Mouse (Mus musculus): ENCODE measurements around the gene Pecam1. TPM values are rescaled to one million over a fixed set of nuclear protein-coding genes. Genes with fewer than 3 reads are reported as not detected.

Gene Pecam1
- total RNA-seq, 2 experiments from 2014 or later, result 71.1 to 90.8 TPM

DNA sequence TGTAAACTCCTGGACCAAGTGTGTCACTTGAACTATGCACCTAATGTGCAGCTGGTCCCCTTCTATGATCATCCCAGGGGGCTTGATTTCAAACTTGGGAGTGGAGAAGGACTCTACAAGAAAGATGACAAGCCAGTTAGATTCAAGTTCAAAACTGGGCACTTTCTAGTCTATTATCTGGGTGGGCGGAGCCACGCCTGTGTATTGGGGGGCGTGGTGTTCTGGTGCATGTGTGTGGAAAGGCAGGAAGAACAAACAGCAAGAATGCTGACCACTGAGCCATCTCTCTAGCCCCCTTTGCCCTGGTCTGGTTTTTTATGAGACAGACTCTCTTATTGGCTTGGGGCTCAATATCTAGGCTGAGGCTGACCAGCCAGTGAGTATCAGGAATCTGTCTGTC lies 54.5 kb downstream of the Pecam1 start:
- DNase-seq, result no peak

GRCm38 (mm10) chr11:106692890-106693289 lies 57.5 kb downstream of the Pecam1 start:
- DNase-seq, result no peak

- no peak for DNase-seq
Measured at GRCm38 (mm10) chr11:106688375-106688774, 62.1 kb downstream of the Pecam1 start.

GRCm38 (mm10) chr11:106687293-106687692 lies 63.1 kb downstream of the Pecam1 start:
- no peak for DNase-seq

DNA sequence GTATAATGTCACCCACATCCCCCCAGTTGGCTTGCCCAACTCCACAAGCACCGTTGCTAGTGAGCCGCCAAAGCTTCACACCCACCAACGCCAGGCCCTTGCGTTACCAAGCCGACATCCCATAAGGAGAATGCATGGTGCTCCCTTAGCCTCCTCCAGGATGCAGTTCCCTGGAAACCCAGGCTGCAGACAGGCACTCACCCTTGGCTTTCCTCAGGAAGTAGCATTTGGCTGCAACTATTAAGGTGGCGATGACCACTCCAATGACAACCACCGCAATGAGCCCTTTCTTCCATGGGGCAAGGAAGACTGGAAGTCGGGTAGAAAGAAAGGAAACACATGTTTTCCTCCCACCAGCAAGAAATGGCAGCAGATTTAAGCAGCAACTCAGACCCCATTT lies 66.4 kb downstream of the Pecam1 start:
- DNase-seq, result no peak

- DNase-seq, result peak in 1 of 2 experiments; percentile 38
Measured at GRCm38 (mm10) chr11:106683345-106683744, 67.1 kb downstream of the Pecam1 start.

DNA sequence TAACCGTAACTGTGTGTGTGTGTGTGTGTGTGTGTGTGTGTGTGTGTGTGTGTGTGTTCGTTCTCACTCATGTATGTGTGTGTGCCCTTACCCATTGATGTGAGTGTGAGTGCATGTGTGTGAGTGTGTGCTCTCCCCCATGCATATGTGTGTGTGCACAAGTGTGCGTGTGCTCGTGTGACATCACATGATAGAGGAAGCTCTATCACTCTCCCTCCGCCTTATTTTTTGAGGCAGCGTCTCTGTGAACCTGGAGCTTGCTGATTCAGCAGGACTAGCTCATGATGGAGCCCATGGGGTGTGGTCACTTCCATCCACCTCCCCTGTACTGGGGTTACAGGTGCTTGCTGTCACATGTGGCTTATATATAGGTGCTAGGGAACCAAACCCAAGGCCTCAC lies 69.3 kb downstream of the Pecam1 start:
- no peak for DNase-seq

DNA sequence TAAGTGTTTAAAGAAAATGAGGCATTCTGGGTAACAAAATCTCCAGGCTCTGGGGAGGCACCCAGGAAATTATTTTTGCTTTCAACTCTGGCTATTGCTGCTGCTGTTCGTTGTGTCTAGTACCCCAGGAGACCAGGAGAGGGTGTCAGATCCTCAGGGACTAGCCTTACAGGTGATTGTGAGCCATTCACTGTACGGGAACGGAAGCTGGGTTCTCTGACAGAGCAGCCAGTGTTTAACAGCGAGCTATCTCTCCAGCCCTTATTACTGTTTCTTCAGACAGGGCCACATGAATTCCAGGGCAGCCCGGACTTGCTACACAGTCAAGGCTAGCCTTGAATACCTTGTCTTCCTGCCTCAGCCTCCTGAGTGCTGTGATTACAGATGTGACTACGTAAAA lies 70.6 kb downstream of the Pecam1 start:
- DNase-seq, result peak in 1 of 2 experiments; percentile 41

- DNase-seq, result peak; percentile 93 to 94
Measured at GRCm38 (mm10) chr11:106677910-106678591, 72.4 kb downstream of the Pecam1 start.

- DNase-seq, result no peak
Measured at GRCm38 (mm10) chr11:106677331-106677730, 73.1 kb downstream of the Pecam1 start.

GRCm38 (mm10) chr11:106675875-106676274 lies 74.6 kb downstream of the Pecam1 start:
- no peak for DNase-seq

GRCm38 (mm10) chr11:106675201-106675726 lies 75.2 kb downstream of the Pecam1 start:
- peak; percentile 40 to 61 for DNase-seq

DNA sequence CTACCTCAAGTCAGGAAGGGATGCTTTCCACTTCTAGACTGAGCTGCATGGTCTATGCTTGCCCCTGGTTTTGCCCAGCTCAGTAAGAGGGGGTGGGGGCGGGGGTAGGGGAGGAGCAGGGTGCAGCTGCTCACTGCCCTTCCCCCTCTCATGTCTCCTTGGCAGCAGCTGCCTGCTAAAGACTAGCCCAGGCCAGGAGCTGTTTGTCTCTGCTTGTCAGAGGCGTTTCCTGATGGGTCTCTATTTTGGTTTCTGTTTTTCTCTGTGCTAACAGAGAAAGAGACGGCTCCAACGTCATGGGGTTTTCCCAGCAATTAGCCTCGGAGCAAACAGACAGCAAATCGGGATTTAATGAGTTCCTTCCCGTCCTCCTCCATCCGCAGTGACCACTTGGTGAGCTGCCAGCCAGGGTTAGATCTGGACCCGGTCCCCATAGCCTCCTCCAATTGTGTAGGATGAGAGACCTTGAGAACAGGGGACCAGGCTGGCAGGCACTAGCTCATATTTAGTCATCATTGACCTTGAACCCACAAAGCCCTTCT lies 75.7 kb downstream of the Pecam1 start:
- DNase-seq, result peak; percentile 76 to 87

DNA sequence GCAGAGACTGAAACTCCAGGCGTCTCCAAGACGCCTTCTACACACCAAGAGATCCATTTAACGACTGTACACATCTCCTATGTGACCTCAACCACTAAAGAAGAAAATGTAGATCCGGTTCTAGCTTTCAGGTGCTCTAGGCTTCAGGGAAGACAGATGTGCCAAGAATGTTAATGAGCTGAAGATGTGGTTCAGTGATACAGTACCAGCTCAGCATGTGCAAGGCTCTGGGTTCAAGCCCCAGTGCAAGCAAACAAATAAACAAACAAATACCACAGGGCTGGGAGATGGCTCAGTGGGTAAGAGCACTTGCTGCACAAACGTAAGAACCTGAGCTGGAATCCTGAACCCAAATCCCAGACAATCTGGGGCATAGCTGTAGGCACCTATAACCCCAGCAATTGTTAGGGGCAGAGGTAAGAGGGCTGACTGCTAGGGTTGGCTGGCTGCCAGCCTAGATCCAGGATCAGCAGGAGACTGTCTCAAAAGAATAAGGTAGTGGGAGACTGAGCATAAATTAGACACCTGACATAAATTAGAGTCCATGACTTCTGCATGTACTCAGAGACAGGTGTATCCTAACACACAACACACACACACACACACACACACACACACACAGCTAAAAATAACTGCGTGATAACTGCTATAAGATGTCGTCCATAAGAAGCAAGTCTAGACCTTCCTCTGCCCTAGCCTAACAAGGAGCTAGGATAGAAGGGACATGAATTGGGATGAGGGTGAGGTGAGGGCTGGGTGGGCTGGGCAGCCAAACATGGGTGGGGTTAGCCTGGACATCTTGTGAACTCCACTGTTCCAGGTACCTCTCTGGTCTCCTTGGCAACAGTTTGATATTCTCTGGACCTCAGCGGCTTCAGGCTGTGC lies 76.5 kb downstream of the Pecam1 start:
- peak in 1 of 2 experiments; percentile 33 for DNase-seq

GRCm38 (mm10) chr11:106672919-106673505 lies 77.4 kb downstream of the Pecam1 start:
- DNase-seq, result no peak

GRCm38 (mm10) chr11:106671801-106672200 lies 78.6 kb downstream of the Pecam1 start:
- DNase-seq, result no peak

- no peak for DNase-seq
Measured at GRCm38 (mm10) chr11:106670951-106671478, 79.4 kb downstream of the Pecam1 start.

DNA sequence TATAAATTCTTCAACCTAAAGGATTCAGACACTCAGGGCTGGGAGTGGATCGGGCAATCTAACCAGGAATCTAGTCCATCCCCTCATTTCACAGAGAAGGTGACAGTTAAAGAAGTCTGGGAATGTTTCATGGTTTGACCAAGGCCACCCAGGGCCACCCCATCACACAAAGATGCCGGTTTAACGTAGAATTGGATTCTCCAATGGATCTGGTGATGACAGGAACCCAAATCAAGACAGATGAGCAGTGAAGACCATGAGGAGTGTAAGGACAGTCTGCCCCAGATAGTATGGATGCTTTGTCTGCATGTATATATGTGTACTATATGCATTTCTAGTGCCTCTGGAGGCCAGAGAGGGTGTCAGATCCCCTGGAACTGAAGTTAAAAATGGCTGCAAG lies 80.2 kb downstream of the Pecam1 start:
- DNase-seq, result no peak

- DNase-seq, result no peak
Measured at GRCm38 (mm10) chr11:106669873-106670173, 80.6 kb downstream of the Pecam1 start.

DNA sequence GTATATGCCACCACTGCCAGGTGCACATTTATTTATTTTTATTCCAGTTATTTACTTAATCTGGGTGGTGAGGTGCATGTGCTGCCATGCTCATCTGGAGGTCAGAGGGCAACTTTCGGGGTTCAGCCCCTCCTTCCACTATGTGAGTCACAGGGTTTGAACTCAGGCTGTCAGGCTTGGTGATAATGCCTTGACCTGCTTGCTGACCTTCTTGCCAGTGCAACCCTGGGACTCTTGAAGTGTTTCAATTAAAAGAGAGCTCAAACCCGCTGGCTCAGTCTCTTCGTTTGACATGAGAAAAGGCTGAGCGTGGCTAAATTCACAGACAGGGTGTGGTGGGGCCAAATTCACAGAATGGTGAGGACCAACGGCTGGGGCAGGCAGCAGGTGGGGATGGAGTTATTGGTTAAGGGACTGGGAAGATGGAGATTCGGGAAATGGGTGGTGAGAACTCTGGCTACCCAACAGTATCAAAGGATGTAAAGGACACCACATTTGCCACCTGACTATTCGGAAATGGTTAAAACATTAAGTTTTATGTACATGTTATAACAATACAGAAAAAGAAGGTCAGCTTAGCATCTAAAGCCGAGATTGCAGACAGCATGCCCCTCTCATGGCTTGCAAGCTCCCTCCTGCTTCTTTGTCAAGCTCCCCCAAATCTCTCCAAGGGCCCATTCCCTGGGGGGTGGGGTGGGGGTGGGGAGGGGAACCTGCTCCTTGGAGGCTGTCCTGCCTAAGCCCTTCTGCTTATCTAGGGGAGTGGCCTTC lies 81.1 kb downstream of the Pecam1 start:
- peak; percentile 7 to 26 for DNase-seq

DNA sequence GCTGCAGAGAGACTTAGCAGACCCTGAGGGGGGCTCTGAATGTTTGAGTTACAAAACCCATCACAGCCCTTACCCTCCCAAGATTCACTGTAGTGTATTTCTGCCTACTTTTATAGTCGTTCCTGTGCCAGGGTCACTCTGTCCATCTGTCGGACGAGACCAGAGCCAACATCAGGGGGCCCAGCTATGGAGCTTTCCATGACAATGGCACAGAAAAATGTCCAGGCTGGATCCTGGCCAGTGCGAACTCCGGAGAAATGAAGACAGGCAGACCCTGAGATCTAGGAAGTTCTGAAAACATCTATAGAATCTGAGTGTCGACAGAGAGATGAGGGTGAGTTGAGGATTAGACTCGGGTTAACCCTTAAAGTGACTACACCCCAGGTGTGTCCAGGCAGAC lies 82.1 kb downstream of the Pecam1 start:
- DNase-seq, result peak; percentile 49 to 50

All from adrenal gland, postnatal 36 days (tissue).